Mouse (Mus musculus) kidney, embryonic 14.5 days (tissue): ENCODE data around the gene Eif2b5. TPM values are rescaled to one million over a fixed set of nuclear protein-coding genes. Genes with fewer than 3 reads are reported as not detected.
"Not testable (repeated sequence)": the region's sequence is repeated elsewhere in the genome, so short reads cannot be mapped to it uniquely, and the experiment has no call there.

Experiments used
- ATAC-seq: fragments of 200-750 bp; cut with Nextera tagmentation; 2 replicates; pipeline ENCODE4 v1.8.0; 2017; ENCODE audit warnings: moderate number of reproducible peaks, mild to moderate bottlenecking, moderate TSS enrichment, moderate library complexity; ENCODE audit not compliant: low FRiP score, low TSS enrichment
- H3K27ac ChIP-seq: fragments of 300-500 bp; sonication (generic); 2 replicates; pipeline ENCODE4 v1.5.1; 2014; ENCODE audit warnings: low read depth, mild to moderate bottlenecking, low read length, moderate library complexity, mixed read lengths
- H3K27me3 ChIP-seq: fragments of 300-500 bp; sonication (generic); 2 replicates; pipeline ENCODE4 v1.6.1; 2014; ENCODE audit warnings: mild to moderate bottlenecking, low read length; ENCODE audit not compliant: control insufficient read depth, insufficient read depth
- H3K36me3 ChIP-seq: fragments of 300-500 bp; sonication (generic); 2 replicates; pipeline ENCODE4 v1.6.1; 2014; ENCODE audit warnings: low read length, mixed read lengths; ENCODE audit not compliant: control insufficient read depth, insufficient read depth
- H3K4me1 ChIP-seq: fragments of 300-500 bp; sonication (generic); 2 replicates; pipeline ENCODE4 v1.6.1; 2014; ENCODE audit warnings: low read length, mixed read lengths; ENCODE audit not compliant: control insufficient read depth, insufficient read depth
- H3K4me2 ChIP-seq: fragments of 300-500 bp; sonication (generic); replicated peaks from 2 replicates; pipeline ENCODE4 v1.6.1; 2014; ENCODE audit warnings: low read depth, mild to moderate bottlenecking, low read length
- H3K4me3 ChIP-seq: fragments of 300-500 bp; sonication (generic); 2 replicates; pipeline ENCODE4 v1.5.1; 2014; ENCODE audit warnings: mild to moderate bottlenecking, low read length
- H3K9ac ChIP-seq: fragments of 300-500 bp; sonication (generic); 2 replicates; pipeline ENCODE4 v1.6.1; 2014; ENCODE audit warnings: low read depth, mild to moderate bottlenecking, low read length, moderate library complexity
- H3K9me3 ChIP-seq: fragments of 300-500 bp; sonication (generic); 2 replicates; pipeline ENCODE4 v1.6.1; 2016; ENCODE audit warnings: low read length; ENCODE audit not compliant: control insufficient read depth
- WGBS: fragments of 180-500 bp; shearing (Covaris S2); extraction: QIAGEN DNeasy Blood & Tissue Kit; methylation state at CpG from one replicate; pipeline ENCODE4 v1.1.7; 2014; 5-methylcytosine and 5-hydroxymethylcytosine counted together
- polyA plus RNA-seq: library from polyadenylated mRNA; unstranded; fragments of >200 nt; fragmentation: Nextera tagmentation; extraction: Ambion mirVana; gene quantifications from 2 replicates; pipeline ENCODE4 v1.2.1, GENCODE M21; 2014

The Eif2b5 gene
- 68.6 and 115 TPM in 2 replicates for polyA plus RNA-seq

DNA sequence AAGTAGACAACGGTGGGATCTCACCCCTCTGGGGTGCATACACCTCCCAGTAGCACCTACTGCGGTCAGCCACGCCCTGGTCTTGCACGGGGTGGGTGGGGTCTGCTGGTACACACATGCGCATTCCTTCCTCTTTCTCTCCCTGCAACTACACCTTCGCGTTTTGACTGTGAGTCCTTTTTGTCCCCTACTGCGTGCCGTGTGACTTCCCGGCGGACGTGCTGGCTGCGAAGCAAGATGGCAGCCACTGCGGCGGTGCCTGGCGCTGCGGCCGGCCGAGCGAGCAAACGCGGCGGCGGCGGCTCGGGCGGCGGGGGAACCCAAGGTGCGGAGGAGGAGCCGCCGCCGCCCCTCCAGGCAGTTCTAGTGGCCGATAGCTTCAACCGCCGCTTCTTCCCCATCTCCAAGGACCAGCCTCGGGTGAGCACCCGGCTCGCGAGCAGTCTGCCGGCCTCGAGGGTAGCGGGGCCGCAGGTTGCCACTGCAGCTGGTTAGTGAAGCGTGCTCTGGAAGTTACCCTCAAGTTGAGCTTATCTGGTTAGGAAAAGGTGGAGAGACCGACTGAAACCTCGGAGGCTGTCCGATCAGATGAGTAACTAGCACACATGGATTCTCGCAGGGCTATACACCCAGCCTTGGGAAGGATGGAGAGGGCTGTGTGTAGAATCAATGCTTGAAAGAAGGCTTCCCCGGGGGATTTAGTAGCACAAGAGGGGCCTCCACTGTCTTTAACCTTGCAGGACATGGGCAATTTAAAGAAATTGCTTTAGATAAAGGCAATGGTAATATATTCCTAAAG lies at the start of gene Eif2b5:
Gene Eif2b5, plus strand, starts transcription at position 141 of the 799 bp plus-strand sequence.
- peak within 1 kb of the TSS; percentile 25; the same call in 1 of the 2 replicates for H3K27ac ChIP-seq
- peaks cover 34% of the 10 kb centered on the region for H3K36me3 ChIP-seq
- peak within 1 kb of the TSS; percentile 95 for H3K4me3 ChIP-seq
- WGBS, result under 1% methylated on average over 49 of the region's 49 CpGs
- 0 out of 2 replicates have a peak, but pooled peaks cover 4% of the 10 kb centered on the region for H3K4me1 ChIP-seq
- peak within 1 kb of the TSS; percentile 62 for H3K4me2 ChIP-seq
- peak; percentile 96 for ATAC-seq
- no peaks in the 10 kb centered on the region for H3K9me3 ChIP-seq
- H3K27me3 ChIP-seq, result no peaks in the 10 kb centered on the region
- peak within 1 kb of the TSS; percentile 94 for H3K9ac ChIP-seq

DNA sequence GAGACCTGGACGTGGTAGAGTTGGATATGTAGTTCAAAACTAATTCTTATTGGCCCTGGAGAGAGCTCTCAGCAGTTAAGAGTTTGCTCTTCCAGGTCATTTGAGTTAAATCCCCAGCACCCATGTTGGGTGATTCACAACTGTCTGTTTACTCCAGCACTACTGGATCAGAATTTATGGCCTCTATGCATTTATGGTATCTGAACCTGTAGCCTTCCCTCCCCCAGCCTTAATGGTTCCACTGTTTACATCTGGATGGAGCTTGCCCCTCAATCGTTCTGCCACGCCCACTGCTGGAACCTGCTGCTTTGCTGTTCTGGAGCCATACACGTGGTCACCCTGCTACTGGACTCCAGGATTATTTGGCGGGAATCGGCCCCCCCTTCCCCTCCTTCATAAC lies 46.8 kb upstream of the Eif2b5 start:
- ATAC-seq, result no peak
- H3K9me3 ChIP-seq, result no peaks in the 10 kb centered on the region
- no peak overlapping the region for H3K4me3 ChIP-seq
- 66% methylated on average over 6 of the region's 6 CpGs for WGBS
- H3K27me3 ChIP-seq, result no peaks in the 10 kb centered on the region
- no peak overlapping the region for H3K4me2 ChIP-seq
- no peaks in the 10 kb centered on the region for H3K4me1 ChIP-seq
- no peak overlapping the region for H3K27ac ChIP-seq
- H3K36me3 ChIP-seq, result no peaks in the 10 kb centered on the region
- H3K9ac ChIP-seq, result no peak overlapping the region

DNA sequence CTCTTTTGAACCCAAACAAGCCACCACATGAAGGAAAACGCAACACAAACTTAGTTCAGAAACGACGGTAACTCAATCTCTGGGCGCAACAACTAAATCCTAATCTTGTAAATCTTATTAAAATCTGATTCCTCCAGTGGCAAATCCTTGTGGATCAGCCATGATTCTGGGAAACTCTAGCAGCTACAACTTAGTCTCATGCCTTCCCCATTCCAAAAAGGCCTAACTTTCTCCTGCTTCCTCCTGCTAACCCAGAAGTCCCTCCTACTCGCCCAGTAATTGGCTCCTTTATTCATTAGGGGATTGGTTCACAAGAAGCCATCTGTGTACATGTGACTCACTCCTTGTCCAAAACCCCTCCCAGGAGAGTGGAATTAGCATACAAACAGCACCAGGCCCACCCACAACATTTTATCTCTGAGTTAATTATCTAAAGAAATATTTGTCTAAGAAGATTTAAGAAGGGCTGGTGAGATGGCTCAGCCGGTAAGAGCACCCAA lies 44.4 kb upstream of the Eif2b5 start:
- Histone ChIP-seq H3K27ac (no peak overlapping the region), H3K27me3 (no peaks in the 10 kb centered on the region), H3K4me2 (no peak overlapping the region), H3K36me3 (no peaks in the 10 kb centered on the region), H3K9ac (no peak overlapping the region), H3K4me1 (no peaks in the 10 kb centered on the region), H3K4me3 (no peak overlapping the region), H3K9me3 (no peaks in the 10 kb centered on the region)
- WGBS, result 93% methylated on average over 6 of the region's 6 CpGs
- ATAC-seq, result no peak

DNA sequence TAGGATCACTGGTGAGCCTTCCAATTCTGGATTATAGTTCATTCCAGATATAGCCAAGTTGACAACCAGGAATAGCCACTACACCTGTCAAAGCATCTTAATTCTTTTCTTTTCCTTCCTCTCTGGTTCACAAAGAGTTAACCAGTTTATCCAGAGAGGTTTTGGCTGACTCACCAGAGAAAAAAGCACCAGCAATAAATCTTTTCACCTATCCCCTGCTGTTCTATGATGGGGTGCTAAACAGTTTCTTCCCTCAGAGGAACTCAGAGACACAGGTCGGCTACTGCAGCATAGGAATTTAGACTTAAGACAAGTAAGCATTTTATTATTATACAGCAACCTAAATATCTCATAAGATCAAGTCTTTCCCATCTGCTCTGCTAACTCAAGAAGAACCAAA lies 42.5 kb upstream of the Eif2b5 start:
- no peak for ATAC-seq
- WGBS, result 3% methylated on average over 1 of the region's 1 CpGs
- no peak overlapping the region for H3K9ac ChIP-seq

DNA sequence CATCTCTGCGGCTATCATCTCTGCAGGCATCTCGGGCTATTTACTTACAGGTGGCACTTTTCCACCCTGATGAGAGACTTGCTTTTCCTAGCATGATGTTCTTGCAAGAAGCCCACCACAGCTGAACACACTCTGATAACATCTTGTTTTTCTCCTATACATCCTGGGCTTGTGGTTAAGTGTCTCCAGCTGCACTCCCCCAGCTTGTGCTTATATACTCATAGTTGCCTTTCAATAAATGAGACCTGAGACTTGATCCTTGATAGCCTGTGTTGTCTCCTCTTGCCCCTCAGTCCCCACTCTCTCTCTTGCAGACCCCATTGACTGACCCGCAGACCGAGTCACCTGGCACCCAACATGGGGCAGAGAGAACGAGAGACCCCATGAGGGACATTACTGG lies 39.9 kb upstream of the Eif2b5 start:
- H3K36me3 ChIP-seq, H3K4me2 ChIP-seq, H3K27me3 ChIP-seq, H3K27ac ChIP-seq, H3K4me1 ChIP-seq, H3K9ac ChIP-seq, H3K4me3 ChIP-seq, ATAC-seq, H3K9me3 ChIP-seq: not testable (repeated sequence)
- 92% methylated on average over 5 of the region's 5 CpGs for WGBS

More for the DNA sequence above, 42.5 kb upstream of the Eif2b5 start:
- Histone ChIP-seq H3K4me2 (no peak overlapping the region), H3K4me3 (no peak overlapping the region), H3K27ac (no peak overlapping the region), H3K36me3 (no peaks in the 10 kb centered on the region), H3K27me3 (no peaks in the 10 kb centered on the region), H3K9me3 (no peaks in the 10 kb centered on the region), H3K4me1 (no peaks in the 10 kb centered on the region)

DNA sequence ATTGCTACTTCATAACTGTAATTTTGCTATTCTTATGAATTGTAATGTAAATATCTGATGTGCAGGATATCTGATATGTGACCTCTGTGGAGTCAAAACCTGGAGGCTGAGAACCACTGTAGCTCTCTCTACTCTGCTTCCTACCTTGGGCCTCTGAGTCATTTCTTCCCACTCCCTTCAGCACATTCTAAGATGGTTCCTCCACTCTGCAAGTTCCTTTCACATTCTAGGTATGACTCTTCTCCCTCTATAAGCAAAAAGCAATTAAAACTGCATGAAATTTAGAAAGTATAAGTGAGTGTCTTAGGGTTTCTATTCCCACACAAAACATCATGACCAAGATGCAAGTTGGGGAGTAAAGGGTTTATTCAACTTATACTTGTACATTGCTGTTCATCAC lies 33.9 kb upstream of the Eif2b5 start:
- no peaks in the 10 kb centered on the region for H3K36me3 ChIP-seq
- no peaks in the 10 kb centered on the region for H3K27me3 ChIP-seq
- ATAC-seq, result no peak

DNA sequence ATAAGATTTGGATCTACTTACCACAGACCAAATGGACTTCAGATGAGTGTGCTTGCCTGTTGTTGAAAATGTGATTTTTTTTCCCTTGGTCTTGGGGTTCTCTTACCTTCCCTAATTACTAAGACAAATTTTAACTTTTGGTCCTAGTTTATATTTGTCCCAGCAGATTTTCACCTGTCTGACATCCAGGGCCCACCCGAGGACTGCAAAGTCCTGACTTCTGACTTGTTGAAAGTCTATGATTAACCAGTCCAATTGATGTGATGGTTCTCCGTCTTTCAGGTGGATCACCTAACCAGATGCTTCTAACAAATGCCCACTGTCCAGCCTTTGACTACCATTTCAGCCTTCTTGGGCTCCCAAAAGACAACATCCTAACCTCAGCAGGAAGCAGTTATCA lies 27.6 kb upstream of the Eif2b5 start:
- Histone ChIP-seq H3K4me3 (no peak overlapping the region), H3K9me3 (no peaks in the 10 kb centered on the region), H3K36me3 (no peaks in the 10 kb centered on the region), H3K27ac (no peak overlapping the region), H3K27me3 (no peaks in the 10 kb centered on the region), H3K4me2 (no peak overlapping the region), H3K4me1 (no peaks in the 10 kb centered on the region), H3K9ac (no peak overlapping the region)
- no peak for ATAC-seq
- WGBS, result 82% methylated on average over 2 of the region's 2 CpGs

More for the DNA sequence above, 33.9 kb upstream of the Eif2b5 start:
- Histone ChIP-seq H3K4me1 (no peaks in the 10 kb centered on the region), H3K4me3 (no peak overlapping the region), H3K4me2 (no peak overlapping the region), H3K9ac (no peak overlapping the region), H3K9me3 (no peaks in the 10 kb centered on the region), H3K27ac (no peak overlapping the region)

DNA sequence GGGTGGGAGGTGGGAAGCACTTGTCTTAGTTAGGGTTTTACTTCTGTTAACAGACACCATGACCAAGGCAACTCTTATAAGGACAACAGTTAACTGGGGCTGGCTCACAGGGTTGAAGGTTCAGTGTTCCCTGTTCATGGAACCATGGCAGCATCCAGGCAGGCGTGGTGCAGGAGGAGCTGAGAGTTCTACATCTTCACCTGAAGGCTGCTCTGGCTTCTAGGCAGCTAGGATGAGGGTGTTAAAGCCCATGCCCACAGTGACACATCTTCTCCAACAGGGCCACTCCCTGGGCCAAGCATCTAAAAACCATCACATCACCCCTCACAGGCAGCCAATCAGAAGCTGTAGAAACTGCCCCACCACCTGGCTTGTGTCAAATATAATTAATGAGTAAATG lies 26.9 kb upstream of the Eif2b5 start:
- Histone ChIP-seq H3K9me3 (no peaks in the 10 kb centered on the region), H3K4me2 (no peak overlapping the region), H3K4me3 (no peak overlapping the region), H3K27me3 (no peaks in the 10 kb centered on the region), H3K4me1 (no peaks in the 10 kb centered on the region), H3K27ac (no peak overlapping the region), H3K36me3 (no peaks in the 10 kb centered on the region), H3K9ac (no peak overlapping the region)
- 80% methylated on average over 1 of the region's 1 CpGs for WGBS
- ATAC-seq, result no peak

DNA sequence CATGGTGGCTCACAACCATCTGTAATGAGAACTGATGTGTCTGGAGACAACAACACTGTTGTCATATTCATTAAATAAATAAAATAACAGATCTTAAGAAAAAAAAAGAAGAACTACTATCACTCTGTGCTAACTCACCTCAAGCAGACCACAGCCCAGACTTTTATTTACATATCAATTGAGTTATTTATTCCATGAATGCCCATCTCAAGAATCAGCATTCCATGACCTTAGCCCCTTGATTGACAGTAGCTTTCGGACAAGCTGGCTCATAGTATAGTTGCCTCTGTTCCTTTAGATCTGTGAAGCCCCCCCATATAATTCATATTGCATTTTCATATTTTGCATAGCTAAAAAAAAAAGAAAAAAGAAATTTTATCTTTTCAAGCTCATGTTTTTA lies 24.9 kb upstream of the Eif2b5 start:
- no peak overlapping the region for H3K9ac ChIP-seq
- H3K27me3 ChIP-seq, result no peaks in the 10 kb centered on the region
- H3K36me3 ChIP-seq, result no peaks in the 10 kb centered on the region
- no peak overlapping the region for H3K4me2 ChIP-seq
- H3K4me3 ChIP-seq, result no peak overlapping the region
- H3K27ac ChIP-seq, result no peak overlapping the region
- no peaks in the 10 kb centered on the region for H3K9me3 ChIP-seq
- ATAC-seq, result no peak
- whole genome bisulfite sequencing, result 90% methylated on average over 1 of the region's 1 CpGs
- no peaks in the 10 kb centered on the region for H3K4me1 ChIP-seq
